Mouse (Mus musculus) lung, adult 2 months (tissue): ENCODE measurements around the gene Cc2d2b. TPM values are rescaled to one million over a fixed set of nuclear protein-coding genes. Genes with fewer than 3 reads are reported as not detected.
A peak's percentile ranks its signal among the peaks of the same experiment; 100 is the strongest.

Source experiments
- DNase-seq: peaks from one replicate; pipeline ENCODE4 v3.0.0; 2022
- H3K4me1 ChIP-seq: fragments of 200-500 bp; 2 replicates; pipeline ENCODE4 v1.6.1; 2011; ENCODE audit warnings: low read length; ENCODE audit not compliant: control insufficient read depth, insufficient read depth
- H3K4me3 ChIP-seq: fragments of 200-500 bp; replicated peaks from 2 replicates; pipeline ENCODE3; 2011; ENCODE audit warnings: low read depth, mild to moderate bottlenecking, control low read depth, low read length; ENCODE audit errors: extremely low read depth
- CTCF ChIP-seq: fragments of 200-500 bp; IDR thresholded peaks from 2 replicates; pipeline ENCODE4 v1.5.1; 2011; ENCODE audit warnings: mild to moderate bottlenecking, low read length, control low read depth; ENCODE audit not compliant: insufficient read depth
- POLR2A ChIP-seq: fragments of 200-500 bp; IDR thresholded peaks from 2 replicates; pipeline ENCODE4 v1.6.1; 2011; ENCODE audit warnings: low read depth, mild to moderate bottlenecking, control low read depth, low read length, borderline replicate concordance; ENCODE audit errors: extremely low read depth
- WGBS: fragments of 180-500 bp; shearing (Covaris S2); methylation state at CpG from one replicate; pipeline ENCODE4 v1.1.7; 2018; 5-methylcytosine and 5-hydroxymethylcytosine counted together
- polyA plus RNA-seq: library from polyadenylated mRNA; depleted of rRNA; stranded (reverse); fragments of >200 nt; gene quantifications from 2 replicates; pipeline ENCODE4 v1.2.3, GENCODE M21; 2012; rRNA removed

Cc2d2b gene
- 0.02 TPM in 1 of 2 replicates, not detected in the other for polyA plus RNA-seq

DNA sequence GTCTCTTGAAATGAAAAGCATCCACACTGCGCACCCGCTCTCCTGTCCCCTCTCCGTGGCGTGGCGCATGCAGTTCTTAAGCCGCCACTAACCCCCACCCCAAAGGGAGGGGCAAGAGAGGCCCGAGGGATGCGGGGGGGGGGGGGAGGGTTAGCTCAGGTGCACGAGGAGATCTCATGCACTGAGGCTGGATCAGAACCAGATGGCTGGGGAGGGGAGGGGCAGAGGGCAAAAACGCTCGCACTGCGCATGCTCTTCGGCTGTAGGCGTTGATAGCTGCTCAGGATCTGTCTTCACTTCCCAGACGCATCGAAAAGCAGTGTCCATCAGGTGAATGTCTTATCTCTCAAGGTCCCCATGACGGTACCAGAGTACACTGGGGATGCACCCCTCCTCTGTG is at the start of gene Cc2d2b:
Gene Cc2d2b, plus strand, starts transcription at position 195 of the 400 bp plus-strand sequence.
- 65% methylated on average over 17 of the region's 17 CpGs for WGBS
- Histone ChIP-seq H3K4me1 (no peaks in the 10 kb centered on the region), H3K4me3 (no peak within 1 kb of the TSS)
- TF ChIP-seq CTCF (no peak), POLR2A (no peak)
- no peak for DNase-seq

DNA sequence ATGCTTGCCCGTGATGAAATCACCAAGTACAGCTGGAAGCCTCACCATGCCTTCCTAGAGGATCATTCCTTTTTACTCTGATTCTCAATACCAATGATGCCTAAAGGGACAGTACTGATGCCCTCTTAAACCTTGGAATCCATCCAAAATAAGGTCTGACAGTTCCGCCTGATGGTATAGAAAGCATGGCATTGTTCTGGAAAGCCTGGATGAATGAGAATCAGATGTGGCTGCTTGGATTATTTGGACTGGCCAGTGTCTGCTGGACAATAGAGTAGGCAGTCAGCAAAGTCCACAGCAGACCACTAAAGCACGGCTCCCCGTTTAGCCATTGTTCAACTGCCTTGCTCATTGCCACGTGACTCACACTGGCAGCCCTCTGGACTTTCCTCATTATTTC is 48.7 kb upstream of the Cc2d2b start:
- no peak for TF ChIP-seq POLR2A
- no peak for TF ChIP-seq CTCF
- Histone ChIP-seq H3K4me3 (no peak overlapping the region), H3K4me1 (peaks cover 26% of the 10 kb centered on the region)
- DNase-seq: no peak
- WGBS: 69% methylated on average over 5 of the region's 5 CpGs

DNA sequence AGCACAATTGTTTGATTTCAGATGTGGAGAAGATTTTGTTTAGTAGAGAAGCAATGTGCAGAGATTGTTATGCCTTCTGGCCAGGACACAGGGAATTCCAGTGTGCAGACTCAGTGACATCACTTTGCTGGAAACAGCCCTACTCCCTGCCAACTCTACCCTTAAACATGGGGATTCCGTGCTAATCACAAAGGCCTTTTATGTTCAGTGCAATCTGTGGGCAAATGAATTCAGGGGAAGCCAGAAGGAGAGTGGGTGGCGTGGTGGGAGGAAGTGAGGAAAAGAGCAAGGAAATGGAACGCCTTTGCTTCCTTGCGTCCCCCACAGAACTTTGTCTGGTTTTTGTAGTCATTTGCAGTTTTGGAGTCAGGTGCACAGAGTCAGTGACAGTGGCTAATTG is 46.1 kb upstream of the Cc2d2b start:
- Histone ChIP-seq H3K4me1 (peaks cover 24% of the 10 kb centered on the region), H3K4me3 (no peak overlapping the region)
- TF ChIP-seq POLR2A: no peak
- TF ChIP-seq CTCF: no peak
- no peak for DNase-seq
- WGBS: 30% methylated on average over 4 of the region's 4 CpGs

DNA sequence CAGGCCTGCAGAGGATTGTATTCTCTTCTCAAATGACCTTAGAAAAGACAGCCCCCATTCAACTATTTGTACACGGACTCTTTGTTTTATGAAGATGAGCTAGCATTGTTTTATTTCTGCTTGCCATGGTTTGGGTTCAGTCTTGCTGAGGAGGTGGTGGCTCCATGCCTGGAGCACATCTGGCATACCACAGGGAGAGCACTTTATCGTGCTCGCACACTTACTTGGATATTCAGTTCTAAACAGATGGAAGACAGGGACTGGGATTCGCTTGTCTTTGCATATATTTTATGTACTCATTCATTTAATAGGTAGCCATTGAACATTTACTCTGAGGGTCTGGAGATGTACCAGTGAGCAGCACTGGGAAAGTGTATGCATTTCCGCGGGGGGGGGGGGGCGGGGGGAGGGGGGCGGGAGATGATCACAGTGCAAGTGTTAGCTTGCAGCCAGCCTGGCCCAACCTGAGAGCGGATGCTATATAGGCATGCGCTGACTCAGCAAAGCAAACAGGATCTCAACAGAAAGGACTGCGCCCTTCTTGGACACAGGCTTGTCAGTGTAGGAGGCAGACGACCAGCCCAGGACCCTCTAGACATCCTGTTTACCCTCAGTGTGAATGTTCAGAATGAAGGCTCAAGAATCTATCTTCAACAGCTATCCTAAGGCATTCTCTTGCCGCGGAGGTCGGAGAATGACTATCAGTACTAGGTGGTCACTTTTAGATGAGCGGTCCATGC is 35.5 kb upstream of the Cc2d2b start:
- TF ChIP-seq POLR2A: no peak
- no peak for TF ChIP-seq CTCF
- no peaks in the 10 kb centered on the region; the same call in 1 of the 2 replicates for H3K4me1 ChIP-seq
- no peak for DNase-seq
- 78% methylated on average over 16 of the region's 16 CpGs for WGBS
- no peak overlapping the region for H3K4me3 ChIP-seq

DNA sequence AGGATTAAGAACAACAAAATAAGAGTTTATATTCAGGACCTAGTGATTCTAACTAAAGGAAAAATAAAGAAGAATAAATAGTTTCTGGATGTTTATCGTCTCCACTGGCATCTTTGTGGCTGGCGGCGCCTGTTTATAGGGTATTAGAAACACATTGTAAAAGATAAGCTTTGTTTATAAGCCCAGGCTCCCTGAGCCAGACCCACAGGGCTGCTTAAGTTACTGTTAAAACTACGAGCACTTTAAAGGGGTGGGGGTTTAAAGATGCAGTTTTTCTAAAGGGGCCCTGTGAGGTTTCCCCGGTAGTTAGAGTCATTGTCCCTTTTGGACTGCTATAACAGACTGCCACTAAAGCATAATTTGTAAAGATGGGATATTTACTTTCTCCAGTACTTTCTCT is 33.9 kb upstream of the Cc2d2b start:
- H3K4me3 ChIP-seq: no peak overlapping the region
- H3K4me1 ChIP-seq: no peaks in the 10 kb centered on the region; the same call in 1 of the 2 replicates
- TF ChIP-seq POLR2A: no peak
- no peak for TF ChIP-seq CTCF
- no peak for DNase-seq
- WGBS: 44% methylated on average over 5 of the region's 5 CpGs

DNA sequence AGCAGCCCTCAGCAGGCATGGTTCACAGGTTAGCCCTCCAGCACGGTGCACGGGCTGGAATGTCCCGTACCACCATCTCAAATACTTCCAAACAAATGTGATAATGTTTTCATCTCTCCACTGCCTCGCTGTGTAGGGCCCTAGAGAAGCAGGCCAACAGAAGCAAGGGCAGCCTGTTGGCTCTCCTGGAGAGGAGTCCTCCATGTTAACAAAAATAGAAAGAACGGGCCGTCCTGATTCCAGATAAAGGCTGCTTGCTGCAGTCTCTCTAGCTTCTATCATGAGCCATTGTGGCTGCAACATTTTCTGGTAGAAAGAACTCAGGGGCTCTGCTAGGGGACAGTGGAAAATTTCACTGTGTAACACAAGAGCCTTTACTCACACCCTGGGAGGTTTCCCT is 31.6 kb upstream of the Cc2d2b start:
- WGBS: 71% methylated on average over 6 of the region's 6 CpGs
- no peak for DNase-seq
- Histone ChIP-seq H3K4me1 (no peaks in the 10 kb centered on the region; the same call in 1 of the 2 replicates), H3K4me3 (no peak overlapping the region)
- TF ChIP-seq POLR2A (no peak), CTCF (no peak)

DNA sequence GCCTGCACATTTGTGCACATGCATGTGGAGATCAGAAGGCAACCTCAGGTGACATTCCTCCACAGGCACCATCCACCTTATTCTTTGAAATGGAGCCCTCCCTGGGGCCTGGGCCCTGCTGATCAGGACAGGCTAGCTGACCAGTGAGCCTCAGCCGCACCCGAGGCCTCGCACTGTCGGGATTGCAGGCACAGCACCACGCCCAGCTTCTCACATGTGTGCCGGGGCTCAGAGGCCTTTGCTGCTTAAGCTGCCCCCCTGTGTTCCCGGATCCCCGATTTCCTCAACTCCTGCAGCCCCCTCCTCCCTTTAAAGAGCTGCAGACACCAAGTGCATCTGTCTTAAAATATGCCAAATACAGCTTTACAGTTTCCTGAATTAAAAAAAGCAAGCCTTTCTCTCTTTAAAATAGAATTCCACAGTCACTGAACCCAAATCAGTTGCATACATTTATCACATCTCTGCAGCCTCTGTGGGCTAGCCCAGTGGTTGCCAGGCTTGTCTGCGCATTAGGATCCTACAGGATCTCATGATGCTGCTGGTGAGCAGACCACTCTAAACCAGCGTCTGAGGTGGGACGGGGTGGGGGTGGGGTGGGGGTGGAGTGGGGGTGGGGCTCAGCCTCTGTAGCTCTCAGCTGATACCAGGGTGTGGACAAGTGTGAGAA is 29.0 kb upstream of the Cc2d2b start:
- WGBS: 64% methylated on average over 11 of the region's 11 CpGs
- H3K4me3 ChIP-seq: no peak overlapping the region
- no peaks in the 10 kb centered on the region for H3K4me1 ChIP-seq
- DNase-seq: no peak
- TF ChIP-seq POLR2A (no peak), CTCF (no peak)

DNA sequence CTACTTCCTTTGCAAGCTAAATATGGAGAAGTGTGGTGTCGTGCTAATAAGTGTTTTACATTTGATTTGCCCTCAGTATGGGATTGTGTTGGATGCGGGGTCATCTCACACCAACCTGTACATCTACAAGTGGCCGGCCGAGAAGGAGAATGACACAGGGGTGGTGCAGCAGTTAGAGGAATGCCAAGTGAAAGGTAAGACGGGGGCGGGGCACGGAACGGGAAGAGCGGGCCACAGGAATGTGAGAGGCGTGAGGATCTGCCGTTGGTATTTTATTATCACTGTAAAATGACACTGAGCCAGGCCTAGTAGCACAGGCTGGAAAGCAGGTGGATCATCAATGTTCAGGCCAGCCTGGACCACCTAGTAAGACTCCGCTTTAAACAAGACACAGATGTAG is 28.2 kb upstream of the Cc2d2b start:
- Histone ChIP-seq H3K4me3 (no peak overlapping the region), H3K4me1 (no peaks in the 10 kb centered on the region)
- TF ChIP-seq CTCF: no peak
- TF ChIP-seq POLR2A: no peak
- no peak for DNase-seq
- 59% methylated on average over 12 of the region's 12 CpGs for WGBS

DNA sequence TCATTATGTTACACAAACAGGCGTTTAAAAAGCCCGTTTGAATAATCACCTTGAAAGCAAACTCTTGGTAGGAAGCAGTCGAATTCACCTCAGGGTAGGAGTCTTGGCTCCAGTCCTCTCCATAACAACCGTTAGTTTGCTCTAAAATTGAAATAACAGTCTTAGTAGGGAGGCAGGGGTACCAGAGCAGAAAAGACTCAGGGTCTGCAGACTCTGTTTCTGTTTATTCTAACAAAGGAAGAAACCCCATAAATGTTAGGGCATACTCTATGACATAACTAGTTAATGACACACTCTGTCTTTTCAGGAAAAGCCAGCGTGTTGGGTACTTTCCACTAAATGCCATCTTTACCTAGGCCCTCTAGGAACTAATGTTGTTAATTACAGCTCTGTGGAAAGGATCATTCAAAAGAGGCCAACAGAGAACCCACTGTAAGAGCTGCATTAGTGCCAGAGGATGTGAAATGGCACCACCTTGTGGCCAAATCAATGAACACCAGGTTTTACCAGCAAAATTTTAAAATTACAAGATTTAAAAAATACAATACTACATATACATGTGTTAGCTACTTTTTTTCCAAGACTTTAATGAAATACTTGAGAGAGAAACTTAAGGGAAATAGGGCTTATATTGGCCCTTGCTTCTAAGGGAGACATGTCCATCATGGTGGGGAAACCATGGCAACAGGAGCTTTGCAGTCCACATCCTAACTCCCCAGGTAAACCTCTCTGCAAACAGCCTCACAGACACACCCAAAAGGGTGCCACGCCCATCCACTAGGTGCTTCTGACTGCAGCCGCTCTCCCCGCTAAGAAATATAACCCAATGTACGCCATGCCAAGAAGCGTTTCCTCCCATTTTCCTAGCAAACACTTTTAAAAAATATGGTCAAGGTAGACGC is 26.2 kb upstream of the Cc2d2b start:
- H3K4me1 ChIP-seq: no peaks in the 10 kb centered on the region
- TF ChIP-seq POLR2A (no peak), CTCF (peak; percentile 53)
- WGBS: 52% methylated on average over 11 of the region's 11 CpGs
- peak; percentile 46 for DNase-seq
- no peak overlapping the region for H3K4me3 ChIP-seq

DNA sequence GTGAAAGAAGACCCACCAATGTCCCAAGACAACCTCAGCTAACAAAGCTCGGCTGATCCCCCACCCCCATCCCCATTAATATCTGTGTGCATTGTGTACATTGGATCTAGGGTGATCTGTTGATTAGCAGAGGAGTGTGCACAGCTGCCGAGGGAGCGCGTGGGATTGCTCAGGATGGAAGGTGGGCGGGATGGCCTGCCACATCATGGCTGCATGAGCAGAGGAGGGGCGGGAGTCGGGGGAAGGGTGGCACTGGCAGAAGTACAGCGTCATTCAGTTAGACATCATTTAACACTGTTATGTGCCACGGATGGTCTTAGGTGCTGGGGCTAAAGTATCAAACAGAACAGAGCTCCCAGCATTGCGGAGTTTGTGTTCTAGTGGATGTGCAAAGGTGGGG is 25.0 kb upstream of the Cc2d2b start:
- Histone ChIP-seq H3K4me3 (no peak overlapping the region), H3K4me1 (no peaks in the 10 kb centered on the region; the same call in 1 of the 2 replicates)
- WGBS: 63% methylated on average over 10 of the region's 10 CpGs
- TF ChIP-seq CTCF: no peak
- no peak for TF ChIP-seq POLR2A
- no peak for DNase-seq
